Mouse (Mus musculus) forebrain, postnatal 0 days (tissue): ENCODE data around the gene Vmn1r192. TPM values are rescaled to one million over a fixed set of nuclear protein-coding genes. Genes with fewer than 3 reads are reported as not detected.
A peak's percentile ranks its signal among the peaks of the same experiment; 100 is the strongest.
"Not testable (repeated sequence)": the region's sequence is repeated elsewhere in the genome, so short reads cannot be mapped to it uniquely, and the experiment has no call there.

Source experiments
- ATAC-seq: fragments of 200-750 bp; cut with Nextera tagmentation; 2 replicates; pipeline ENCODE4 v1.8.0; 2017; ENCODE audit warnings: mild to moderate bottlenecking, moderate library complexity
- DNase-seq: peaks from one replicate; pipeline ENCODE4 v3.0.0-alpha.2; 2015
- H3K27ac ChIP-seq: fragments of 300-500 bp; sonication (generic); 2 replicates; pipeline ENCODE4 v1.5.1; 2014; ENCODE audit warnings: low read depth, mild to moderate bottlenecking, antibody characterized with exemption, low read length, moderate library complexity, mixed read lengths
- H3K27me3 ChIP-seq: fragments of 300-500 bp; sonication (generic); 2 replicates; pipeline ENCODE4 v1.6.1; 2014; ENCODE audit warnings: mild to moderate bottlenecking, low read length, mixed read lengths; ENCODE audit not compliant: insufficient read depth
- H3K36me3 ChIP-seq: fragments of 300-500 bp; sonication (generic); 2 replicates; pipeline ENCODE4 v1.6.1; 2014; ENCODE audit warnings: mild to moderate bottlenecking, moderate library complexity; ENCODE audit not compliant: insufficient read depth
- H3K4me1 ChIP-seq: fragments of 300-500 bp; sonication (generic); 2 replicates; pipeline ENCODE4 v1.6.1; 2014; ENCODE audit warnings: antibody characterized with exemption; ENCODE audit not compliant: insufficient read depth
- H3K4me2 ChIP-seq: fragments of 300-500 bp; sonication (generic); 2 replicates; pipeline ENCODE4 v1.6.1; 2014; ENCODE audit warnings: low read depth, mild to moderate bottlenecking, moderate library complexity
- H3K4me3 ChIP-seq: fragments of 300-500 bp; sonication (generic); 2 replicates; pipeline ENCODE4 v1.5.1; 2014; ENCODE audit warnings: low read depth, low read length, mixed read lengths
- H3K9ac ChIP-seq: fragments of 300-500 bp; sonication (generic); 2 replicates; pipeline ENCODE4 v1.6.1; 2014; ENCODE audit warnings: mild to moderate bottlenecking
- H3K9me3 ChIP-seq: fragments of 300-500 bp; sonication (generic); 2 replicates; pipeline ENCODE4 v1.6.1; 2016; ENCODE audit warnings: low read length
- CTCF ChIP-seq: sonication (generic); IDR thresholded peaks from 2 replicates; pipeline ENCODE4 v1.5.1; 2016; ENCODE audit warnings: antibody characterized with exemption, control low read depth, low read depth
- WGBS: fragments of 180-500 bp; shearing (Covaris S2); extraction: QIAGEN DNeasy Blood & Tissue Kit; methylation state at CpG from one replicate; pipeline ENCODE4 v1.1.7; 2014; 5-methylcytosine and 5-hydroxymethylcytosine counted together
- microRNA-seq, 2 experiments: library from miRNA; unstranded; fragments of <30 nt; microRNA quantifications; one replicate each; pipeline ENCODE4; 2016
- polyA plus RNA-seq: library from polyadenylated mRNA; unstranded; fragments of >200 nt; fragmentation: Nextera tagmentation; extraction: Ambion mirVana; gene quantifications from 2 replicates; pipeline ENCODE4 v1.2.1, GENCODE M21; 2015
- total RNA-seq: library from RNA; depleted of rRNA; stranded (reverse); fragments of >200 nt; gene quantifications from 2 replicates; pipeline ENCODE4 v1.2.3, GENCODE M21; 2014; rRNA removed

The Vmn1r192 gene
- total and polyA plus RNA-seq, 2 experiments from 2014 or later: not detected

DNA sequence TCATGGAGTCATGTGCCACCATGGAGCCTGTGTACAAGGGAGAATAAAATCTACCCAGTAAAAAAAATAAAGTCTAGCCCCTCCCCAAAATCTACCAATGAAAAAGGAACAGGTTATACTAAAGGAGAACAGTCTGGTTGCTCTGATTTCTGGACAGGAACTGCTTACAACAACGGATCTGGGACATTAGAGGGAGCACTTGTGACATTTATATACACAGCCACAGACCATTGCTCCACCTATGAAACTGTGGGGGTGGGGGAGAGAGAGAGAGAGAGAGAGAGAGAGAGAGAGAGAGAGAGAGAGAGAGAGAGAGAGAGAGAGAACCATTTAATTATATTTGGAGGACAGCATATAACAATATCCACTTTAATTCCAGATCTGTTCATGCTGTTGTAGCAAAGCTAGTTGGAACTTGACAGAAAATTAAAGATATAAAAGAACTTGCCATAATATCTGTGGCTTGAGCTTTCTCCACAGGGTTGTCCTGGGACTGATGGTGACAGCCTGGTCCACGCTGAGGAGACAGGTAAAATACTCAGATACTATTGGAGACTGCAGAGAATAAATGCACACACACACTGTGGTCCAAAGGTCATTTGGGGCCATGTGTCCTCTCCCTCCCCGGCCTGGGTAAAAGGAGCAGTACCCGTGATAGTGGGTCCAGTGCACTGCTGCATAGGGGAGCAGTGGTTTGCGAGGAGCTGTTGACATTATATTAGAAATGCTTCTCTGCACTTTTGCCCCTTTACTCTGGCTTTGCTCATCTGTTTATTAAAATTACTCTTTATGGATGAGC, 54.2 kb downstream of the Vmn1r192 start:
- DNase-seq, H3K4me3 ChIP-seq, H3K27me3 ChIP-seq, H3K9me3 ChIP-seq, H3K36me3 ChIP-seq, H3K4me1 ChIP-seq, H3K4me2 ChIP-seq, H3K9ac ChIP-seq, H3K27ac ChIP-seq: not testable (repeated sequence)
- ATAC-seq: peak; percentile 45; the same call in 1 of the 2 replicates
- WGBS: 67% methylated on average over 5 of the region's 5 CpGs
- TF ChIP-seq CTCF: 0 out of 2 replicates have a peak, but pooled peaks have one; percentile 4

Small RNA genes lying within 50 kb of the gene (microRNA-seq; reads per million reads assigned to microRNA genes)
- gene Gm23282 (0 reads per million in 2 experiments), gene Gm25084 (0 reads per million in 2 experiments)

Other genes starting within 250 kb of the Vmn1r192 start
- gene Zfp184, start 246.0 kb downstream of the Vmn1r192 start, total RNA-seq: 20.7 and 21.6 TPM in 2 replicates
- gene Zfp184, start 246.0 kb downstream of the Vmn1r192 start, polyA plus RNA-seq: 15.3 and 17.2 TPM in 2 replicates
- 0.38 TPM in 1 of 2 replicates, not detected in the other for gene Pom121l2, start 209.9 kb downstream of the Vmn1r192 start, total RNA-seq
- not detected in 2 replicates for gene Pom121l2, start 209.9 kb downstream of the Vmn1r192 start, polyA plus RNA-seq
- gene Prss16, start 181.4 kb downstream of the Vmn1r192 start, total RNA-seq: not detected in 2 replicates
- gene Prss16, start 181.4 kb downstream of the Vmn1r192 start, polyA plus RNA-seq: not detected in 2 replicates
- gene Hist1h2ah, start 155.6 kb downstream of the Vmn1r192 start, total RNA-seq: 9.2 and 47.2 TPM in 2 replicates
- 1.6 and 1.9 TPM in 2 replicates for gene Hist1h2ah, start 155.6 kb downstream of the Vmn1r192 start, polyA plus RNA-seq
- gene Hist1h2bk, start 155.3 kb downstream of the Vmn1r192 start, total RNA-seq: 233 and 262 TPM in 2 replicates
- gene Hist1h2bk, start 155.3 kb downstream of the Vmn1r192 start, polyA plus RNA-seq: 0.40 TPM in 1 of 2 replicates, not detected in the other
- gene Hist1h4i, start 149.8 kb downstream of the Vmn1r192 start, total RNA-seq: 26.4 and 44.9 TPM in 2 replicates
- gene Hist1h4i, start 149.8 kb downstream of the Vmn1r192 start, polyA plus RNA-seq: 4.2 and 5.8 TPM in 2 replicates
- gene Hist1h2ag, start 148.2 kb downstream of the Vmn1r192 start, total RNA-seq: 193 and 206 TPM in 2 replicates
- gene Hist1h2ag, start 148.2 kb downstream of the Vmn1r192 start, polyA plus RNA-seq: 4.8 and 8.3 TPM in 2 replicates
- 246 and 305 TPM in 2 replicates for gene Hist1h2bj, start 147.9 kb downstream of the Vmn1r192 start, total RNA-seq
- gene Hist1h2bj, start 147.9 kb downstream of the Vmn1r192 start, polyA plus RNA-seq: 1.6 and 3.7 TPM in 2 replicates
- gene Vmn1r188, start 106.7 kb downstream of the Vmn1r192 start, total RNA-seq: not detected in 2 replicates
- gene Vmn1r188, start 106.7 kb downstream of the Vmn1r192 start, polyA plus RNA-seq: not detected in 2 replicates
- gene Vmn1r189, start 85.3 kb downstream of the Vmn1r192 start, total RNA-seq: not detected in 2 replicates
- not detected in 2 replicates for gene Vmn1r189, start 85.3 kb downstream of the Vmn1r192 start, polyA plus RNA-seq
- not detected in 2 replicates for gene Vmn1r191, start 7.2 kb downstream of the Vmn1r192 start, total RNA-seq
- not detected in 2 replicates for gene Vmn1r191, start 7.2 kb downstream of the Vmn1r192 start, polyA plus RNA-seq
- not detected in 2 replicates for gene Vmn1r193, start 32.0 kb upstream of the Vmn1r192 start, total RNA-seq
- gene Vmn1r193, start 32.0 kb upstream of the Vmn1r192 start, polyA plus RNA-seq: not detected in 2 replicates
- gene Vmn1r194, start 53.1 kb upstream of the Vmn1r192 start, total RNA-seq: not detected in 2 replicates
- gene Vmn1r194, start 53.1 kb upstream of the Vmn1r192 start, polyA plus RNA-seq: not detected in 2 replicates
- gene Vmn1r195, start 79.4 kb upstream of the Vmn1r192 start, total RNA-seq: not detected in 2 replicates
- not detected in 2 replicates for gene Vmn1r195, start 79.4 kb upstream of the Vmn1r192 start, polyA plus RNA-seq
- gene Vmn1r196, start 98.8 kb upstream of the Vmn1r192 start, total RNA-seq: not detected in 2 replicates
- gene Vmn1r196, start 98.8 kb upstream of the Vmn1r192 start, polyA plus RNA-seq: not detected in 2 replicates
- gene Vmn1r197, start 133.4 kb upstream of the Vmn1r192 start, total RNA-seq: not detected in 2 replicates
- gene Vmn1r197, start 133.4 kb upstream of the Vmn1r192 start, polyA plus RNA-seq: not detected in 2 replicates
- not detected in 2 replicates for gene Vmn1r198, start 159.2 kb upstream of the Vmn1r192 start, total RNA-seq
- not detected in 2 replicates for gene Vmn1r198, start 159.2 kb upstream of the Vmn1r192 start, polyA plus RNA-seq
- not detected in 2 replicates for gene Vmn1r199, start 188.7 kb upstream of the Vmn1r192 start, total RNA-seq
- not detected in 2 replicates for gene Vmn1r199, start 188.7 kb upstream of the Vmn1r192 start, polyA plus RNA-seq
- not detected in 2 replicates for gene Vmn1r200, start 199.2 kb upstream of the Vmn1r192 start, total RNA-seq
- gene Vmn1r200, start 199.2 kb upstream of the Vmn1r192 start, polyA plus RNA-seq: 0.16 TPM in 1 of 2 replicates, not detected in the other